Mouse (Mus musculus): ENCODE results near the gene Ppp1r2. TPM values are rescaled to one million over a fixed set of nuclear protein-coding genes. Genes with fewer than 3 reads are reported as not detected.
"Not testable (repeated sequence)": the region's sequence is repeated elsewhere in the genome, so short reads cannot be mapped to it uniquely, and the experiment has no call there.

Ppp1r2 gene
- polyA plus RNA-seq (2012; rRNA removed) (30.5 and 40.5 TPM in 2 replicates), polyA plus RNA-seq (2014; fragmentation: Nextera tagmentation; extraction: Ambion mirVana) (77.3 and 77.7 TPM in 2 replicates)

DNA sequence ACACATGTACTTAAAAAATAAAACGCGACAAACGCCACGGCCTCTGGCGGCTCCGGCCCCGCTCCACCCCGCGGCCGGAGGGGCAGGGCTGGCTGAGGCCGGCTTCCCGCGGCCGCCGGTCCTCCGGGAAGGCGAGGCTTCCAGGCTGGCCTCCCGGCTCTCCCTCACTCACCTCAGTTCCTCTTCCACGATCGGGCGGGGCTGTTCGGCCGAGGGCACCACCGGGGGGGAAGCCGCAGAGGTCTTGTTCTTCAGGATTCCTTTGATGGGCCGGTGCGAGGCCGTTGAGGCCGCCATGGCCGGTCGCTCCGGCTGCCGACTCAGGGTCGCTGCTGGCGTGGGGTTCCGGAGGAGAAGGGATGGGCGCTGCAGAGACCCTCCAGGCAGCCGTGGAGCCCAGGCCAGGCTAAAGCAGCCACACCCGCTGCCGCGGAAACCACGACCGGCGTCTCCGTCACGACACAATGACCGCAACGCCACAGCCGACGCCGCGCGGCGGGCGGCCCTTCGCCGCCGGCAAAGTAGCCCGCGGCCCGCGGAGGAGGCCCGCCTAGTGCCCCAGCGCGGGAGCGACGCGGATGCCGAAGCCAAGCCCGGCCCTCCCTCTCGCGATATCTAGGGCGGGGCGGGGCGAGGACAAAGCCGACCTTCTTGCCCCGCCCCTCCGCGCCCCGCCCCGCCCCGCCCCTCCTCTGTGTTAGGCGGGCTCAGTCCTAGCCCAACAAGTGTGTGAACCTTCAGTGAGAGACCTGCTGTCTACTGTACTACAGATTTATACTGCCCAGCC lies at the start of gene Ppp1r2:
Gene Ppp1r2 (minus strand): TSS at position 604 of the 787 bp plus-strand sequence.
- H3K4me2 ChIP-seq (replicated peaks; ENCODE audit: low read depth, low read length, severe bottlenecking): peak within 1 kb of the TSS; percentile 75
- H3K9me3 ChIP-seq (ENCODE audit: control insufficient read depth, low read length): no peaks in the 10 kb centered on the region
- ATAC-seq (ENCODE audit: low FRiP score, low read depth) (peak; percentile 96), DNase-seq (ENCODE audit: low spot score) (peak; percentile 90)
- peak within 1 kb of the TSS; percentile 90 for H3K4me3 ChIP-seq (replicated peaks; ENCODE audit: low read length)
- H3K4me1 ChIP-seq (ENCODE audit: control insufficient read depth, insufficient read depth, low read length): peaks cover 27% of the 10 kb centered on the region
- TF ChIP-seq POLR2A (IDR thresholded peaks at IDR 0.05; ENCODE audit: borderline replicate concordance, extremely low read depth, insufficient read depth, insufficient read length): peak; percentile 90; the same call in 1 of the 2 replicates
- peak within 1 kb of the TSS; percentile 96 for H3K9ac ChIP-seq (ENCODE audit: low read depth, low read length, severe bottlenecking)
- H3K27ac ChIP-seq (replicated peaks; ENCODE audit: low read depth, low read length): peak within 1 kb of the TSS; percentile 86
- peaks cover 7% of the 10 kb centered on the region; the same call in 1 of the 2 replicates for H3K36me3 ChIP-seq (ENCODE audit: control insufficient read depth, insufficient read depth, low read length)
- H3K27me3 ChIP-seq (ENCODE audit: control insufficient read depth, insufficient read depth, low read length): no peaks in the 10 kb centered on the region
- 0% methylated on average over 52 of the region's 83 CpGs for WGBS

DNA sequence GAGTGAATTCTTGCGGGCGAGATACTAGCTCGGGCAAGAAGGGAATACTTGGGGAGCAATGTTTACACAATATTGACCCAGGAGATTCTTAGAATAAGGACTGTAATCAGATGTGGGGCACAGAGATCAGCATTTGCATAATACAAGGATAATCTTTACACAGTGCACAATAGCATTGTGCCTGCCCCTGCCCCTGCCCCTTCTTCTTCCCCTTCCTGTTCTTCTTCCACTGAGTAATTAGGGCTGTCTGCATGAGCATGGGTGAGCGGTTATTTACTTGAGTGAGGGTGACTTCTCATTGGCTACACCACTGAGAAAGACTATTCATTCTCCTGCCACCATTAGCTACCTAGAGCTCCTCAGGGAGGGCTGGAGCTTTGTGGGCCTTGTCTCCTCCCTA lies 46.4 kb upstream of the Ppp1r2 start:
- no peak for ATAC-seq (ENCODE audit: low FRiP score, low read depth)
- H3K4me1 ChIP-seq (ENCODE audit: control insufficient read depth, insufficient read depth, low read length): peaks cover 5% of the 10 kb centered on the region
- 79% methylated on average over 4 of the region's 4 CpGs for WGBS

DNA sequence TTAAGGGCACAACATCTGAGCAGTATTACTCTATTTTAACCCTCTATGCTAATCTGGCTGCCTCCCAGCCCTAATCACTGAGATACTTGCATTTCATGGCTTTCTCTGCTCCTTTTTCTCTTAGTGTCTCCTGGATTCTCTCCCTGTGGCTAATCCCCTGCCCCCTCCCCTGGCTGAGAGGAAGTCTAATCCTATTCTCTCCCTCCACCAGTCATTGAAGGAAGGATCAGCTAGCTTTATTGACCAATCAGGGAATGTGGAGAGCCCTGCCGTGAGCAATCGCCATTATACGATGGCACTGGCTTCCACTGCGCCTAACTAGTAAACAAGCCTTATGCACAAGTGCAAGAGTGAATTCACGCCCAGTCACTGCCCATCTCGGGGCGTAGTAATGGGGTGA lies 45.9 kb upstream of the Ppp1r2 start:
- H3K27me3 ChIP-seq (ENCODE audit: control insufficient read depth, insufficient read depth, low read length): no peaks in the 10 kb centered on the region
- H3K4me2 ChIP-seq (replicated peaks; ENCODE audit: low read depth, low read length, severe bottlenecking): no peak overlapping the region
- DNase-seq (ENCODE audit: low spot score) (no peak), ATAC-seq (ENCODE audit: low FRiP score, low read depth) (no peak)
- no peak for TF ChIP-seq POLR2A (IDR thresholded peaks at IDR 0.05; ENCODE audit: borderline replicate concordance, extremely low read depth, insufficient read depth, insufficient read length)
- 76% methylated on average over 7 of the region's 7 CpGs for WGBS
- H3K9ac ChIP-seq (ENCODE audit: low read depth, low read length, severe bottlenecking): no peak overlapping the region
- H3K4me1 ChIP-seq (ENCODE audit: control insufficient read depth, insufficient read depth, low read length): peaks cover 10% of the 10 kb centered on the region
- no peaks in the 10 kb centered on the region for H3K9me3 ChIP-seq (ENCODE audit: control insufficient read depth, low read length)
- no peak overlapping the region for H3K27ac ChIP-seq (replicated peaks; ENCODE audit: low read depth, low read length)
- H3K4me3 ChIP-seq (replicated peaks; ENCODE audit: low read length): no peak overlapping the region
- no peaks in the 10 kb centered on the region for H3K36me3 ChIP-seq (ENCODE audit: control insufficient read depth, insufficient read depth, low read length)

More for the DNA sequence above, 46.4 kb upstream of the Ppp1r2 start:
- Histone ChIP-seq H3K4me3 (replicated peaks; ENCODE audit: low read length) (no peak overlapping the region), H3K9ac (ENCODE audit: low read depth, low read length, severe bottlenecking) (no peak overlapping the region), H3K4me2 (replicated peaks; ENCODE audit: low read depth, low read length, severe bottlenecking) (no peak overlapping the region), H3K9me3 (ENCODE audit: control insufficient read depth, low read length) (no peaks in the 10 kb centered on the region), H3K27ac (replicated peaks; ENCODE audit: low read depth, low read length) (no peak overlapping the region), H3K27me3 (ENCODE audit: control insufficient read depth, insufficient read depth, low read length) (no peaks in the 10 kb centered on the region), H3K36me3 (ENCODE audit: control insufficient read depth, insufficient read depth, low read length) (no peaks in the 10 kb centered on the region)
- DNase-seq (ENCODE audit: low spot score): no peak
- no peak for TF ChIP-seq POLR2A (IDR thresholded peaks at IDR 0.05; ENCODE audit: borderline replicate concordance, extremely low read depth, insufficient read depth, insufficient read length)

GRCm38 (mm10) chr16:31319723-31320122 lies 44.6 kb upstream of the Ppp1r2 start:
- H3K4me3 ChIP-seq (replicated peaks; ENCODE audit: low read length); H3K27ac ChIP-seq (replicated peaks; ENCODE audit: low read depth, low read length); DNase-seq (ENCODE audit: low spot score); H3K9ac ChIP-seq (ENCODE audit: low read depth, low read length, severe bottlenecking); ATAC-seq (ENCODE audit: low FRiP score, low read depth); H3K4me2 ChIP-seq (replicated peaks; ENCODE audit: low read depth, low read length, severe bottlenecking); H3K36me3 ChIP-seq (ENCODE audit: control insufficient read depth, insufficient read depth, low read length); H3K27me3 ChIP-seq (ENCODE audit: control insufficient read depth, insufficient read depth, low read length); H3K9me3 ChIP-seq (ENCODE audit: control insufficient read depth, low read length): not testable (repeated sequence)
- peaks cover 22% of the 10 kb centered on the region for H3K4me1 ChIP-seq (ENCODE audit: control insufficient read depth, insufficient read depth, low read length)
- WGBS: 74% methylated on average over 3 of the region's 3 CpGs

GRCm38 (mm10) chr16:31319316-31319715 lies 44.2 kb upstream of the Ppp1r2 start:
- Histone ChIP-seq H3K4me2 (replicated peaks; ENCODE audit: low read depth, low read length, severe bottlenecking) (no peak overlapping the region), H3K4me3 (replicated peaks; ENCODE audit: low read length) (no peak overlapping the region), H3K36me3 (ENCODE audit: control insufficient read depth, insufficient read depth, low read length) (no peaks in the 10 kb centered on the region), H3K4me1 (ENCODE audit: control insufficient read depth, insufficient read depth, low read length) (peaks cover 25% of the 10 kb centered on the region), H3K27ac (replicated peaks; ENCODE audit: low read depth, low read length) (no peak overlapping the region), H3K9ac (ENCODE audit: low read depth, low read length, severe bottlenecking) (no peak overlapping the region), H3K9me3 (ENCODE audit: control insufficient read depth, low read length) (no peaks in the 10 kb centered on the region), H3K27me3 (ENCODE audit: control insufficient read depth, insufficient read depth, low read length) (no peaks in the 10 kb centered on the region)
- ATAC-seq (ENCODE audit: low FRiP score, low read depth): no peak
- WGBS: 66% methylated on average over 4 of the region's 4 CpGs
- no peak for TF ChIP-seq POLR2A (IDR thresholded peaks at IDR 0.05; ENCODE audit: borderline replicate concordance, extremely low read depth, insufficient read depth, insufficient read length)
- DNase-seq (ENCODE audit: low spot score): no peak

Measured in limb, embryonic 14.5 days (tissue).